Mouse (Mus musculus): Measurements from ENCODE around the gene Mttp. TPM values are rescaled to one million over a fixed set of nuclear protein-coding genes. Genes with fewer than 3 reads are reported as not detected.

Mttp gene
- polyA plus RNA-seq, 1 experiment from 2014 or later: 6.3 TPM

DNA sequence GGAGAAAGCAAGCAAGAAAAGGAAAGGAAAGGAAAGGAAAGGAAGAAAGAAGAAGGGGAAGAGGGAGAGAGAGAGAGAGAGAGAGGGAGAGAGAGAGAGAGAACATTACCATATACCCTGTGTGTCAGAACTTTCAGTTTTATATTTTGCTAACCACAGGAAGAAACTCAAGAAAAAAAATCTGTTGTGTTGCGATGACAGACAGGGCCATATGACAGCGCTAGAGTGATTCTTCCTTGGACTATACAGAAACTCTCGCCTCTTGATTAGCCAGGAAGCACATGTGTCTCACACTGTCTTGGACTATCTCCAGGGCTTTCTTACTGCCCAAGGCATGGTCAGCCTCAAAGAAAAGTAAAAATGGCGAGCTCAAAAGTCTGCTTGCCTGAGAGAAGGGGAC lies 82.1 kb downstream of the Mttp start:
- ATAC-seq (ENCODE audit: low read depth) (no peak), DNase-seq (ENCODE audit: low spot score) (peak; percentile 57)
- WGBS: 70% methylated on average over 4 of the region's 4 CpGs
- Histone ChIP-seq H3K9ac (ENCODE audit: low read depth, low read length) (no peak overlapping the region), H3K27me3 (replicated peaks; ENCODE audit: control insufficient read depth, insufficient read depth, low read length) (no peaks in the 10 kb centered on the region), H3K4me1 (ENCODE audit: control insufficient read depth, insufficient read depth, low read length) (peaks cover 29% of the 10 kb centered on the region), H3K27ac (replicated peaks; ENCODE audit: low read depth, low read length) (no peak overlapping the region), H3K4me3 (ENCODE audit: low read depth, low read length) (no peak overlapping the region), H3K36me3 (ENCODE audit: control insufficient read depth, insufficient read depth, low read length) (no peaks in the 10 kb centered on the region), H3K4me2 (ENCODE audit: low read depth, low read length) (no peak overlapping the region), H3K9me3 (ENCODE audit: control insufficient read depth, low read length) (no peaks in the 10 kb centered on the region)

DNA sequence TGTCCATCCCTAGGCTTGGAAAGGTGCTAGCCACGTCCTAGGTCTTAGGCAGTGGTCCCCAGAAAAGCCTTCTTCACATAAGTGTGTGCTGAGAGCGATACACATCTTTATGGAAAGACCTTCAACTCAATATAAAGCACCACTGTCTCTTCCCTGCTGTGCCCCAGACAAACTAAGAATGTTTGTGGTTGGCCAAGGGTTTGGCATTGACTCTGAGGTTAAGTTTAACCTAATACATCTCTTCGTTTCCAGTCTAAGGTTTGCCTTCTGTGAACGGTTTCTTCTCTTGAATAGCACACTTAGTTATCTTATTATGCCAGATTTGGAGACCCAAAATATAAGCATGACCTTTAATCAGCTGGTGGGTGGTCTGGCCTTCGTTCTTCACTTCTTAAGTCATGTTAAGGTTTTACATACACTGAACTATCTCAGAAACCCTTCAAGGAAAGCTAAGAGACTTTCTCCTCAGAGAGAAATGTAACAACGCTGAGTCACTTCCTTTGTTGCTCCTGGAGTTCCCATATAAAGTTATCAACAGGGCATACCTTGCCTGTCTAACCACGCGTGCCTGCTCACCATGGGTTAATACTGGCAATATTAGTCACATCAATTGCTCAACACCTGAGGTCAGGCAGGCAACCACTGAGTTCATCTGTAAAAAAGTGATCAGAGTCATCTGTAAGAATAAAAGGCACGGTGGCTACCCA lies 83.4 kb downstream of the Mttp start:
- H3K27me3 ChIP-seq (replicated peaks; ENCODE audit: control insufficient read depth, insufficient read depth, low read length): no peaks in the 10 kb centered on the region
- H3K4me1 ChIP-seq (ENCODE audit: control insufficient read depth, insufficient read depth, low read length): peaks cover 32% of the 10 kb centered on the region
- DNase-seq (ENCODE audit: low spot score): peak; percentile 34
- ATAC-seq (ENCODE audit: low read depth): no peak
- H3K9ac ChIP-seq (ENCODE audit: low read depth, low read length): no peak overlapping the region
- 0 out of 2 replicates have a peak overlapping the region, but pooled peaks have one; percentile 13 for H3K27ac ChIP-seq (replicated peaks; ENCODE audit: low read depth, low read length)
- H3K4me3 ChIP-seq (ENCODE audit: low read depth, low read length): no peak overlapping the region
- no peaks in the 10 kb centered on the region for H3K9me3 ChIP-seq (ENCODE audit: control insufficient read depth, low read length)
- 82% methylated on average over 9 of the region's 9 CpGs for WGBS
- no peak overlapping the region for H3K4me2 ChIP-seq (ENCODE audit: low read depth, low read length)
- no peaks in the 10 kb centered on the region for H3K36me3 ChIP-seq (ENCODE audit: control insufficient read depth, insufficient read depth, low read length)

DNA sequence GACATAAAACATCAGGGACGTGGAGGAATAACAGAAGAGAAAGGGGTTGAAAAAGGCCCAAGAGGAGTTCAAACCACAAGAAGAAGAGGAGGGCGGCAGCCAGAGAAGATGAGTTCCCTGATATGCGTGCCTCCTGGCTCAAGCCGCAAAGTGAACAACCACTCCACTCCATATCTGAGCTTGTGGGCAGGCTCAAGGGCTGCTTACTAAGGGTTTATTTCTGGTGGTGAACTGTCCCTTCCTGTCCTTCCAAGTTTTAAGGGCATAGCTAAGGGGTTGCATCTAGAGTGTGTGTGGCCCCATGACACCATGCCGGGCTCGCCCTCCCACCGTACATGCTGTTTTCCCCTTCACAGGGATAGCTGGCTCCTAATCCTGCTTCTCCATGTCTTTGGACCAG lies 84.3 kb downstream of the Mttp start:
- ATAC-seq (ENCODE audit: low read depth) (no peak), DNase-seq (ENCODE audit: low spot score) (no peak)
- 96% methylated on average over 7 of the region's 7 CpGs for WGBS
- H3K4me3 ChIP-seq (ENCODE audit: low read depth, low read length): no peak overlapping the region
- no peaks in the 10 kb centered on the region for H3K36me3 ChIP-seq (ENCODE audit: control insufficient read depth, insufficient read depth, low read length)
- H3K9ac ChIP-seq (ENCODE audit: low read depth, low read length): no peak overlapping the region
- H3K9me3 ChIP-seq (ENCODE audit: control insufficient read depth, low read length): no peaks in the 10 kb centered on the region
- peaks cover 28% of the 10 kb centered on the region for H3K4me1 ChIP-seq (ENCODE audit: control insufficient read depth, insufficient read depth, low read length)
- no peaks in the 10 kb centered on the region for H3K27me3 ChIP-seq (replicated peaks; ENCODE audit: control insufficient read depth, insufficient read depth, low read length)
- H3K27ac ChIP-seq (replicated peaks; ENCODE audit: low read depth, low read length): no peak overlapping the region
- H3K4me2 ChIP-seq (ENCODE audit: low read depth, low read length): no peak overlapping the region

DNA sequence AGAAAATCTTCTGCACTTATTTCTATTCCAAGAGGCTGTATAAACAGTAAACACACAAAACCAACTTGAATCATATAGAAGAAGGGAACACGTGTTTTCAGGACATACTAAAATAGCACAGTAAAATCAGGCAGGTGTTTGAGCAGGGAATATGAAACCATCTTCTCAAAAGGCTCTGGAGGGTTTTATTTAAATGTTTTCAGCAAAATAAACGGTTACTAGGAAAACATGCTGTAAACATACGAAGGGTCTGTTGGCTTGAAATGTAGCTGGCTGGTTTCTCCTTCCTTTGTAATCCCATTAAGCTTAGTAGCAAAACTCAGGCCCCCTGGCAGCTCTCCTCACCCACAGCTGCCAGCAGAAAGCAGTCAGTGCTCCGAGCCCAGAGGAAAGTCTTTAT lies 86.5 kb downstream of the Mttp start:
- WGBS: 36% methylated on average over 4 of the region's 4 CpGs
- no peaks in the 10 kb centered on the region for H3K36me3 ChIP-seq (ENCODE audit: control insufficient read depth, insufficient read depth, low read length)
- no peak overlapping the region for H3K4me3 ChIP-seq (ENCODE audit: low read depth, low read length)
- DNase-seq (ENCODE audit: low spot score) (peak; percentile 56), ATAC-seq (ENCODE audit: low read depth) (no peak)
- peaks cover 18% of the 10 kb centered on the region; the same call in 1 of the 2 replicates for H3K4me1 ChIP-seq (ENCODE audit: control insufficient read depth, insufficient read depth, low read length)
- no peak overlapping the region for H3K27ac ChIP-seq (replicated peaks; ENCODE audit: low read depth, low read length)
- H3K27me3 ChIP-seq (replicated peaks; ENCODE audit: control insufficient read depth, insufficient read depth, low read length): no peaks in the 10 kb centered on the region
- no peaks in the 10 kb centered on the region for H3K9me3 ChIP-seq (ENCODE audit: control insufficient read depth, low read length)
- no peak overlapping the region for H3K4me2 ChIP-seq (ENCODE audit: low read depth, low read length)
- no peak overlapping the region for H3K9ac ChIP-seq (ENCODE audit: low read depth, low read length)

DNA sequence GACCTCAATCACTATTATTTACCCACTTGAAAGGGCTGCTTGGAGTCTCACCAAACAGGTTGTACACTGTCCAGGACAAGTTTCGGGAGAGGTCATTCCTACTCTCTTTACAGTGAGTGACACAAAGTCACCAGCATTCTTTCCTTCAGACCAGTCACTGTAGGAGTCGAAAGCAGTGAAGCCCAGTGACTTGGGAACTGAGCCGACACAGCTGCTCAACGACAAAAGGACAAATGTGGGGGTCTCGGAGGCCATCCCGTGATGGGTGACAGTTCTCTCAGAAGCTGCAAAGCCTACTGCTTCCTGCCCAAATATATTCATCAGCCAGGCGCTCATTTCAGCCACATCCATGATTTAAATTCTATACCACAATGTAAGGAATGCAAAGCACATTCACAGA lies 87.8 kb downstream of the Mttp start:
- ATAC-seq (ENCODE audit: low read depth) (0 out of 2 replicates have a peak, but pooled peaks have one; percentile 30), DNase-seq (ENCODE audit: low spot score) (peak; percentile 32)

DNA sequence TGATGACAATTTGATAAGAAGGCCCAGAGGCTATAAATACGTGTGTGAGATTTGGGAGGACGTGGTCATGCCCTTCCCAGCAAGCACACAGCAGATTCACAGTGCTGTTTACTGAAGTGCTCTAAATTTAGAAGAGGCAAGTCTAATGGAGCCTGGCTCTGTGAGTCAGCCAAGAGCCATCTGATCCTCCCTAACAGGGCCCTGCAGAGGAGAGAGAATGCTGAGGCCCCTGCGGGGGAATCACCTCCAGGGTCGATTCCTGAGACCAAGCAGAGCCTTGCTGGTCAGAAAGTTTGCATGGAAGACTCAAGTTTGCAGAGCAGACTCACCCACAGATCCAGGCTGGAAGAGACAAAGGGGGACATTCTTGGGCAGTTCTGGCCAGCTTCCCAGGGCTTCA lies 90.8 kb downstream of the Mttp start:
- ATAC-seq (ENCODE audit: low read depth) (peak; percentile 78), DNase-seq (ENCODE audit: low spot score) (peak; percentile 82)
- H3K36me3 ChIP-seq (ENCODE audit: control insufficient read depth, insufficient read depth, low read length): no peaks in the 10 kb centered on the region
- peaks cover 19% of the 10 kb centered on the region; the same call in 1 of the 2 replicates for H3K4me1 ChIP-seq (ENCODE audit: control insufficient read depth, insufficient read depth, low read length)
- peak overlapping the region; percentile 69 for H3K27ac ChIP-seq (replicated peaks; ENCODE audit: low read depth, low read length)
- WGBS: 19% methylated on average over 4 of the region's 4 CpGs
- H3K9ac ChIP-seq (ENCODE audit: low read depth, low read length): 0 out of 2 replicates have a peak overlapping the region, but pooled peaks have one; percentile 23
- H3K9me3 ChIP-seq (ENCODE audit: control insufficient read depth, low read length): no peaks in the 10 kb centered on the region
- H3K4me2 ChIP-seq (ENCODE audit: low read depth, low read length): peak overlapping the region; percentile 5; the same call in 1 of the 2 replicates
- H3K4me3 ChIP-seq (ENCODE audit: low read depth, low read length): no peak overlapping the region
- H3K27me3 ChIP-seq (replicated peaks; ENCODE audit: control insufficient read depth, insufficient read depth, low read length): no peaks in the 10 kb centered on the region

More for the DNA sequence above, 87.8 kb downstream of the Mttp start:
- Histone ChIP-seq H3K27me3 (replicated peaks; ENCODE audit: control insufficient read depth, insufficient read depth, low read length) (no peaks in the 10 kb centered on the region), H3K9ac (ENCODE audit: low read depth, low read length) (no peak overlapping the region), H3K4me1 (ENCODE audit: control insufficient read depth, insufficient read depth, low read length) (peaks cover 19% of the 10 kb centered on the region; the same call in 1 of the 2 replicates), H3K36me3 (ENCODE audit: control insufficient read depth, insufficient read depth, low read length) (no peaks in the 10 kb centered on the region), H3K27ac (replicated peaks; ENCODE audit: low read depth, low read length) (0 out of 2 replicates have a peak overlapping the region, but pooled peaks have one; percentile 15), H3K4me2 (ENCODE audit: low read depth, low read length) (no peak overlapping the region), H3K9me3 (ENCODE audit: control insufficient read depth, low read length) (no peaks in the 10 kb centered on the region), H3K4me3 (ENCODE audit: low read depth, low read length) (no peak overlapping the region)
- WGBS: 65% methylated on average over 7 of the region's 7 CpGs

DNA sequence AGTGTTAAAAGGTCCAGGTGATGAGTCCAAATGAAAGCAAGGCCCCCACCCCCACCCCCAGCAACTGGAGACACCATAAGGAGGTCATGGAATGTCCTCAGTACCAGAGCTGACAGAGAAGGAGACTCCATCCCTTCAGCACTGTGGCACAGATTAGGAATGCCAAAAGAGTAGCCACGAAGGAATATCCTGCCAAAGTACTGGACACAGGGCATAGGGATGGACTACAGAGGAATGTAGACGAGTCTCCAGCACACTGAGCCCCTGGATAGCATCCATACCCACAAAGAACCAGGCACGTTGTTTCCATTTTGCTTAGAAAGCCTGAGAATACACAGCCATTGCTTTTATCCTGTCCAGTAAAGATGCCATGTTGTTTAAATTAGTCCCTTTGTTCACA lies 93.3 kb downstream of the Mttp start:
- DNase-seq (ENCODE audit: low spot score) (no peak), ATAC-seq (ENCODE audit: low read depth) (no peak)
- Histone ChIP-seq H3K27me3 (replicated peaks; ENCODE audit: control insufficient read depth, insufficient read depth, low read length) (no peaks in the 10 kb centered on the region), H3K4me2 (ENCODE audit: low read depth, low read length) (no peak overlapping the region), H3K4me3 (ENCODE audit: low read depth, low read length) (no peak overlapping the region), H3K9me3 (ENCODE audit: control insufficient read depth, low read length) (no peaks in the 10 kb centered on the region), H3K4me1 (ENCODE audit: control insufficient read depth, insufficient read depth, low read length) (peaks cover 12% of the 10 kb centered on the region; the same call in 1 of the 2 replicates), H3K9ac (ENCODE audit: low read depth, low read length) (no peak overlapping the region), H3K27ac (replicated peaks; ENCODE audit: low read depth, low read length) (no peak overlapping the region), H3K36me3 (ENCODE audit: control insufficient read depth, insufficient read depth, low read length) (no peaks in the 10 kb centered on the region)
- 69% methylated on average over 3 of the region's 3 CpGs for WGBS

DNA sequence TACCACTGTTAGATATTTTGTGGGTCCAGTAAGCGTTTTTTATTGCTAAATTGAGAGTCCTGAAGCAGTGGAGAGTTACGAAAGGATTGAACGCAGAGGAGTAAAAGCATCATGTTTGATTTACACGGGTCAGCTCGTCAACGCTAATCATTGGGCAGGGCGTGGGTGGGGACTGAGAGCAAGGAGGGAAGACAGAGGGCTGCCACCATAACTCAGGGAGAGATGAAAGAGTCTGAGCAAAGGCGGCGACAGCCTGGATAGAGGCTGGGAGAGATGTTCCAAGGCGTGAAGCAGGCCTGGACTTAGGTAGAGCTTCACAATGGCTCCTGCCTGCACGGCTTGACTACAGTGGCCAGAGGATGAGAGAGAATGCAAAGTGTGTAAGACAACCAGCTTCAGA lies 94.0 kb downstream of the Mttp start:
- no peaks in the 10 kb centered on the region for H3K36me3 ChIP-seq (ENCODE audit: control insufficient read depth, insufficient read depth, low read length)
- no peak for DNase-seq (ENCODE audit: low spot score)
- no peak overlapping the region for H3K4me3 ChIP-seq (ENCODE audit: low read depth, low read length)
- 89% methylated on average over 11 of the region's 11 CpGs for WGBS
- H3K4me2 ChIP-seq (ENCODE audit: low read depth, low read length): no peak overlapping the region
- H3K9me3 ChIP-seq (ENCODE audit: control insufficient read depth, low read length): no peaks in the 10 kb centered on the region
- H3K27ac ChIP-seq (replicated peaks; ENCODE audit: low read depth, low read length): no peak overlapping the region
- no peaks in the 10 kb centered on the region for H3K27me3 ChIP-seq (replicated peaks; ENCODE audit: control insufficient read depth, insufficient read depth, low read length)
- no peak overlapping the region for H3K9ac ChIP-seq (ENCODE audit: low read depth, low read length)
- peaks cover 12% of the 10 kb centered on the region; the same call in 1 of the 2 replicates for H3K4me1 ChIP-seq (ENCODE audit: control insufficient read depth, insufficient read depth, low read length)
- ATAC-seq (ENCODE audit: low read depth): no peak

DNA sequence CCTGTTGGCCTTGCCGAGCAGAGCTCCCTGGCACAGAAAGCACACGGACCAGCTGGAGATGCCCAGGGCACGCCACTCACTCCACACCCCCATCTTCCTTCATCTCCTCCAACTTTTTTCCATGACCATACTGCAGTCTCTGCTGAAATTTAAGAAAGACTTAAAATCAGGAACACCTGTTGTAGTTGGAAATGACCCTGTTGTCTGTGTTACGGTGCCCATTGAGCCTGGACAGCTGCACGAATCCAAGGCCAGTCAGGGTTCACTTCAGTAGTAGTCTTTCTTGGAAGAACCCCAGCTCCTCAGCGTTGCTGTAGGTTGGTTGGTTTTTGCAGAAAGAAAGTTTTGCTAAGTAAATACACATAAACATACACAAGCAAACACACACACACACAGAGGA lies 95.2 kb downstream of the Mttp start:
- H3K36me3 ChIP-seq (ENCODE audit: control insufficient read depth, insufficient read depth, low read length): no peaks in the 10 kb centered on the region
- H3K9me3 ChIP-seq (ENCODE audit: control insufficient read depth, low read length): no peaks in the 10 kb centered on the region
- 68% methylated on average over 6 of the region's 6 CpGs for WGBS
- ATAC-seq (ENCODE audit: low read depth) (peak; percentile 31; the same call in 1 of the 2 replicates), DNase-seq (ENCODE audit: low spot score) (peak; percentile 54)
- H3K4me3 ChIP-seq (ENCODE audit: low read depth, low read length): no peak overlapping the region
- H3K4me2 ChIP-seq (ENCODE audit: low read depth, low read length): no peak overlapping the region
- H3K27ac ChIP-seq (replicated peaks; ENCODE audit: low read depth, low read length): no peak overlapping the region
- H3K4me1 ChIP-seq (ENCODE audit: control insufficient read depth, insufficient read depth, low read length): peaks cover 12% of the 10 kb centered on the region; the same call in 1 of the 2 replicates
- no peaks in the 10 kb centered on the region for H3K27me3 ChIP-seq (replicated peaks; ENCODE audit: control insufficient read depth, insufficient read depth, low read length)
- H3K9ac ChIP-seq (ENCODE audit: low read depth, low read length): no peak overlapping the region

All from embryonic facial prominence, embryonic 14.5 days (tissue).